11 mouse cellular contexts compared by ENCODE assay signal in the genomic region with DNA sequence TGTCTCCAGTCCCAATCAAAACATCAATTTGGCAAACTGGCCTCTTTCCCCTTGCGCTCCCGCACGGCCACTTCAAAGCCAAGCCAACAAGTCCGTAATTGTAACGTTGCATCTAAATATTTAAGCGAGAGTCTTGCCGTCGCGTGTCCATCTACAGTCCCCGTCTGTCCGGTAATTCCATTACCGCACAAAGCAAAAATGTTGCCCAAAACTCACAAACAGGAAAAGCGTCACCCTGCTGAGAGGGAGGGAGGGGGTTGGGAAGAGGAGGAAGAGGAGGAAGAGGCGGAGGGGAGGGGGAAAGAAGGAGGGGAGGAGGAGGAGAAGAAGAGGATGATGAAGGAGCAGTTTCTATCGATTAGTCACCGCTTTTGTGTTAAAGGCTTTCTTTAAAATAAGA. TPM values are rescaled to one million over a fixed set of nuclear protein-coding genes. Genes with fewer than 3 reads are reported as not detected.
DNase-seq lines count a peak whose midpoint lies in the region; ATAC-seq and TF ChIP-seq lines count a peak whose summit lies in the region.
"Had no signal": no experiment of that assay in that cellular context is flagged by ENCODE, and none has a peak within 500 bp of the region (broad histone marks: within the 10 kb centered on the region; RNA-seq: fewer than 3 reads in every experiment).

No protein-coding gene starts in this region.

- peak overlapping the region; percentile 67 for H3K4me2 ChIP-seq in heart, embryonic 13.5 days
- H3K4me2 ChIP-seq in forebrain, postnatal 0 days (ENCODE audit: low read depth) = peak overlapping the region; percentile 28
- peak overlapping the region; percentile 60 for H3K4me2 ChIP-seq in midbrain, embryonic 15.5 days

- no peak for TF ChIP-seq CTCF in heart, adult 2 months (IDR thresholded peaks at IDR 0.05)
- no peak for TF ChIP-seq CTCF in G1E (IDR thresholded peaks at IDR 0.05; ENCODE audit: low read depth, low read length)
- no peak for TF ChIP-seq CTCF in forebrain, postnatal 0 days (IDR thresholded peaks at IDR 0.05; ENCODE audit: low read depth)

- WGBS in heart, embryonic 13.5 days = 1% methylated on average over 16 of the region's 16 CpGs
- WGBS in heart, adult 2 months = 2% methylated on average over 16 of the region's 16 CpGs
- 1% methylated on average over 16 of the region's 16 CpGs for WGBS in forebrain, postnatal 0 days
- WGBS in midbrain, embryonic 15.5 days = 0% methylated on average over 16 of the region's 16 CpGs

- TF ChIP-seq EP300 in heart, adult 2 months (IDR thresholded peaks at IDR 0.05; ENCODE audit: insufficient read depth, low read depth, low read length) = no peak

- TF ChIP-seq POLR2A in heart, adult 2 months (IDR thresholded peaks at IDR 0.05; ENCODE audit: insufficient read depth, low read depth, low read length) = no peak

- no peaks in the 10 kb centered on the region for H3K36me3 ChIP-seq in heart, embryonic 13.5 days
- H3K36me3 ChIP-seq in heart, adult 2 months (ENCODE audit: control insufficient read depth, insufficient read depth, low read length) = no peaks in the 10 kb centered on the region
- peaks cover 18% of the 10 kb centered on the region for H3K36me3 ChIP-seq in G1E (replicated peaks)
- H3K36me3 ChIP-seq in forebrain, postnatal 0 days (ENCODE audit: insufficient read depth) = no peaks in the 10 kb centered on the region
- no peaks in the 10 kb centered on the region for H3K36me3 ChIP-seq in midbrain, embryonic 15.5 days (replicated peaks)

- no peaks in the 10 kb centered on the region for H3K9me3 ChIP-seq in heart, embryonic 13.5 days
- H3K9me3 ChIP-seq in G1E (replicated peaks) = peaks cover 6% of the 10 kb centered on the region
- no peaks in the 10 kb centered on the region for H3K9me3 ChIP-seq in forebrain, postnatal 0 days (ENCODE audit: low read length)
- H3K9me3 ChIP-seq in midbrain, embryonic 15.5 days = no peaks in the 10 kb centered on the region

- H3K9ac ChIP-seq in heart, embryonic 13.5 days = no peak overlapping the region
- no peak overlapping the region for H3K9ac ChIP-seq in heart, adult 2 months (ENCODE audit: low read depth, low read length)
- no peak overlapping the region for H3K9ac ChIP-seq in forebrain, postnatal 0 days
- no peak overlapping the region for H3K9ac ChIP-seq in midbrain, embryonic 15.5 days

- H3K27ac ChIP-seq in heart, embryonic 13.5 days (replicated peaks) = no peak overlapping the region
- no peak overlapping the region for H3K27ac ChIP-seq in heart, adult 2 months
- H3K27ac ChIP-seq in forebrain, postnatal 0 days (ENCODE audit: low read depth, low read length) = no peak overlapping the region
- H3K27ac ChIP-seq in midbrain, embryonic 15.5 days = peak overlapping the region; percentile 78

- no peaks in the 10 kb centered on the region for H3K79me2 ChIP-seq in heart, adult 2 months (replicated peaks; ENCODE audit: control insufficient read depth, insufficient read depth, low read length)

- H3K27me3 ChIP-seq in heart, embryonic 13.5 days (replicated peaks) = peaks cover 98% of the 10 kb centered on the region
- peaks cover 14% of the 10 kb centered on the region for H3K27me3 ChIP-seq in heart, adult 2 months (ENCODE audit: control insufficient read depth, insufficient read depth, low read length)
- peaks cover 28% of the 10 kb centered on the region for H3K27me3 ChIP-seq in G1E (ENCODE audit: insufficient read depth, low read length)
- H3K27me3 ChIP-seq in forebrain, postnatal 0 days (ENCODE audit: insufficient read depth, low read length) = peaks cover 93% of the 10 kb centered on the region
- H3K27me3 ChIP-seq in midbrain, embryonic 15.5 days (replicated peaks) = peaks cover 53% of the 10 kb centered on the region
- H3K27me3 ChIP-seq: CH12.LX had no signal

- DNase-seq in heart, adult 2 months = no peak
- DNase-seq in G1E (ENCODE audit: low spot score) = no peak
- no peak for DNase-seq in forebrain, postnatal 0 days
- DNase-seq in right cerebral cortex, postnatal 14 days = no peak
- DNase-seq in Muller cell, postnatal 12 days (ENCODE audit: inconsistent ontology term) = no peak
- DNase-seq: right cerebral cortex, postnatal 25 days had no signal

- ATAC-seq in heart, embryonic 13.5 days (ENCODE audit: extremely low read depth, insufficient number of reproducible peaks, low FRiP score, low TSS enrichment) = no peak
- no peak for ATAC-seq in G1E (ENCODE audit: extremely low read depth, insufficient number of reproducible peaks, low FRiP score, poor library complexity, severe bottlenecking)
- no peak for ATAC-seq in forebrain, postnatal 0 days
- 0 out of 2 replicates have a peak, but pooled peaks have one; percentile 21 for ATAC-seq in midbrain, embryonic 15.5 days (replicated peaks)
- ATAC-seq in erythroid progenitor cell, adult 5-6 weeks (replicated peaks; ENCODE audit: low FRiP score, poor library complexity, severe bottlenecking) = no peak

- peaks cover 8% of the 10 kb centered on the region; the same call in 1 of the 2 replicates for H3K4me1 ChIP-seq in heart, embryonic 13.5 days
- H3K4me1 ChIP-seq in heart, adult 2 months (ENCODE audit: control insufficient read depth, insufficient read depth, low read length) = peaks cover 2% of the 10 kb centered on the region
- H3K4me1 ChIP-seq in G1E (ENCODE audit: insufficient read depth, low read depth, low read length) = peaks cover 56% of the 10 kb centered on the region
- H3K4me1 ChIP-seq in forebrain, postnatal 0 days (ENCODE audit: insufficient read depth) = no peaks in the 10 kb centered on the region
- H3K4me1 ChIP-seq in midbrain, embryonic 15.5 days = peaks cover 12% of the 10 kb centered on the region

- intact Hi-C loops in heart, adult 2 months (cut with DNase I) = no loop called here

- H3K4me3 ChIP-seq in heart, embryonic 13.5 days = peak overlapping the region; percentile 46
- H3K4me3 ChIP-seq in heart, adult 2 months = no peak overlapping the region
- H3K4me3 ChIP-seq in G1E (ENCODE audit: low read depth, low read length) = peak overlapping the region; percentile 61
- H3K4me3 ChIP-seq in forebrain, postnatal 0 days (ENCODE audit: low read depth, low read length) = no peak overlapping the region
- peak overlapping the region; percentile 39 for H3K4me3 ChIP-seq in midbrain, embryonic 15.5 days

RNA-seq across cellular contexts. Expression of a gene that starts 7.9 kb away (rescaled TPM):
- polyA plus RNA-seq in heart, embryonic 13.5 days (2015; fragmentation: Nextera tagmentation; extraction: Ambion mirVana) = 0.09 TPM in 1 of 2 replicates, not detected in the other
- not detected for total RNA-seq in heart, adult 2 months (2021)
- 0.08 TPM in 1 of 2 replicates, not detected in the other for polyA plus RNA-seq in heart, adult 2 months (2012; rRNA removed)
- total RNA-seq in G1E (2014; fragmentation: Nextera tagmentation) = 22.1 and 22.9 TPM in 2 replicates
- total RNA-seq in G1E (2017) = 8.5 and 11.4 TPM in 2 replicates
- 7.4 and 7.9 TPM in 2 replicates for polyA plus RNA-seq in G1E (2012)
- total RNA-seq in forebrain, postnatal 0 days (2014; rRNA removed) = 0.15 and 0.19 TPM in 2 replicates
- polyA plus RNA-seq in forebrain, postnatal 0 days (2015; fragmentation: Nextera tagmentation; extraction: Ambion mirVana) = 0.04 and 0.40 TPM in 2 replicates
- 11.4 and 14.4 TPM in 2 replicates for polyA plus RNA-seq in midbrain, embryonic 15.5 days (2015; fragmentation: Nextera tagmentation; extraction: Ambion mirVana)
- total RNA-seq in erythroid progenitor cell, adult 5-6 weeks (2015; ENCODE audit: low replicate concordance) = not detected in 2 replicates
- total RNA-seq in erythroid progenitor cell, adult 5-6 weeks (2017; ENCODE audit: low replicate concordance) = not detected in 2 replicates
- polyA plus RNA-seq: liver, embryonic 16.5 days had no signal

Comparison
In these comparisons a context has a peak if more than half of its experiments do, and no peak if none do; other contexts are left out.
1. H3K4me3 ChIP-seq: peak in heart, embryonic 13.5 days (single experiment), G1E (single experiment) and midbrain, embryonic 15.5 days (single experiment); none in heart, adult 2 months (single experiment) and forebrain, postnatal 0 days (single experiment).
2. Peak in every context shown above with its lines, with median percentiles within 50 percentile points of each other: H3K4me2 ChIP-seq.